Mouse (Mus musculus) E14TG2a.4 (cell line): Measurements from ENCODE around the gene C1galt1.

ENCODE experiments used
- CTCF ChIP-seq: conservative IDR thresholded peaks from 2 replicates; pipeline ENCODE4 v1.5.1; 2014; ENCODE audit warnings: low read length
- NANOG ChIP-seq: IDR thresholded peaks from 2 replicates; pipeline ENCODE4 v1.6.1; 2014; ENCODE audit warnings: borderline replicate concordance, low read length, mixed read lengths
- POU5F1 ChIP-seq: IDR thresholded peaks from 2 replicates; pipeline ENCODE4 v1.6.1; 2014; ENCODE audit warnings: low read length, borderline replicate concordance

GRCm38 (mm10) chr6:7845680-7846017 lies 1.0 kb downstream of the C1galt1 start:
- TF ChIP-seq CTCF (no peak), POU5F1 (no peak), NANOG (no peak)
